Mouse (Mus musculus): Measurements from ENCODE around the gene Soat2. TPM values are rescaled to one million over a fixed set of nuclear protein-coding genes. Genes with fewer than 3 reads are reported as not detected.

The Soat2 gene
- polyA plus RNA-seq, 1 experiment from 2014 or later, result 0.08 TPM

DNA sequence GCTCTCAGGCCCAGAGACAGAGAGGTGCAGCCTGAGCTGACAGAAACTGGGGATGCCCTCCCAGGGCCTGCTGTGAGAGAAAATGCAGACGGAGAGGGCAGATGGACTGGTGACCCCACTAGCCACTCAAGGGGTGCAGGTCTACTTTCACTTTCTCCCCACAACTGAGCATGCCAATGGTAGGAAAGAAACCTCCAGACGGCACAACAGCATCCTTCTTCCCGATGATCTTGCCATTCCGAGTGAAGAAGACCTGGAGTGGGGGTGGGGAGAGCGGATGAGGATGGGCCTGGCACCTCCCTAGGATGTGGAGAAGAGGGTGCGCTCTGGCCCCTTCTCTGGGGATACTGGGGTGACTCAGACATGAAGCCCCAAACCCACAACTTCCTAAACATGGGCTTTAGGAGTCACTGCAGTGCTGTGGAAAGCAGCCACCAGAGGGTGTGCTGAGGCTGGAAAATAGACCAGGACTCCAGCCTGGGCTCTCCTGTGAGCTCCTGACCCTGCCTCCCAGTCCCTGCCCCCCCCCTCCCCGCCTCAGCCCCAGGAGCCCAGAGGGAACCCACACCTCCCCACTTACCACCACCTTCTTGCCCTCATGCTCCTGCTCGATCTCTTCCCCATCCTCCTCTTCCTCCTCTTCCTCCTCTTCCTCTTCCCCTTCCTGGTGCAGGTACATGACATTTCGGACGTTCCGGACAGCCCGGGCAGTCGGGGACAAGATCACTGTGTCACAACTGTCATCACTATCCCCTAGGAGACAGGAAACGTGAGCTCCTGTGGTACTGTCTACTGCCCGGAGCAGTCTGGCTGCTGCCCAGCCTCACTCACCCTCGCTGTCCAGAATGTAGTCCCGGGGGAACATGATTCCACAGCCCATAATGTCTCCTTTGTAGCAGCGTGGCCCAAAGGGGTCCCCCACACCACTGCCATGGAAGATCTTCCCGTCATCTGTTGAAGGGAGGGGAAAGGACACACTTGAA lies 32.6 kb upstream of the Soat2 start:
- H3K27me3 ChIP-seq, result no peaks in the 10 kb centered on the region
- no peaks in the 10 kb centered on the region for H3K9me3 ChIP-seq
- 0 out of 2 replicates have a peak, but pooled peaks have one; percentile 9 for ATAC-seq (ENCODE audit: low FRiP score)
- H3K27ac ChIP-seq, result peak overlapping the region; percentile 68; the same call in 1 of the 2 replicates
- peaks cover 6% of the 10 kb centered on the region; the same call in 1 of the 2 replicates for H3K4me1 ChIP-seq
- no peak overlapping the region for H3K9ac ChIP-seq
- peaks cover 65% of the 10 kb centered on the region for H3K36me3 ChIP-seq (replicated peaks)
- WGBS, result 80% methylated on average over 19 of the region's 19 CpGs
- H3K4me3 ChIP-seq (replicated peaks), result no peak overlapping the region
- no peak overlapping the region for H3K4me2 ChIP-seq

DNA sequence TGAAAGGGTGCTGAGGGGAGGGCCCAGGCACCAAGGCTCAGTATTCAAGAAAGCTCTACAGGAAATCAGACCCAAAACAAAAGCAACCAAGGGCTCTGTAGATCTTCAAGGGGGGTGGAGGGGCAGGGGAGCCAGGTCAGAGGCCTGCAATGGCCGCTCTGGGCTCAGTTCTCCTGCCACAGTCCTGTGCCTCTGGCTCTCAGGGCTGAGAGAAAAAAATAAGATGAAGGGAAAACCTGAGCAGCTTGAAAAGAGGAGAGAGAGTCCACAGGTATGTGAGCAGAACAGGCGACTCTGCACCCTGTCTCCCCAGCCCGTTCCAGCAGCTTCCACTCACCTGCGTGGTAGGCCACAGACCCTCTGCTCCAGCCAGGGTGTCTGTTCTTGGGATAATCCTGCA lies 31.7 kb upstream of the Soat2 start:
- peaks cover 6% of the 10 kb centered on the region; the same call in 1 of the 2 replicates for H3K4me1 ChIP-seq
- WGBS, result 79% methylated on average over 4 of the region's 4 CpGs
- H3K9me3 ChIP-seq, result no peaks in the 10 kb centered on the region
- H3K9ac ChIP-seq, result no peak overlapping the region
- ATAC-seq (ENCODE audit: low FRiP score), result no peak
- H3K27ac ChIP-seq, result 0 out of 2 replicates have a peak overlapping the region, but pooled peaks have one; percentile 25
- H3K4me2 ChIP-seq, result no peak overlapping the region
- no peak overlapping the region for H3K4me3 ChIP-seq (replicated peaks)
- H3K36me3 ChIP-seq (replicated peaks), result peaks cover 67% of the 10 kb centered on the region
- H3K27me3 ChIP-seq, result no peaks in the 10 kb centered on the region

DNA sequence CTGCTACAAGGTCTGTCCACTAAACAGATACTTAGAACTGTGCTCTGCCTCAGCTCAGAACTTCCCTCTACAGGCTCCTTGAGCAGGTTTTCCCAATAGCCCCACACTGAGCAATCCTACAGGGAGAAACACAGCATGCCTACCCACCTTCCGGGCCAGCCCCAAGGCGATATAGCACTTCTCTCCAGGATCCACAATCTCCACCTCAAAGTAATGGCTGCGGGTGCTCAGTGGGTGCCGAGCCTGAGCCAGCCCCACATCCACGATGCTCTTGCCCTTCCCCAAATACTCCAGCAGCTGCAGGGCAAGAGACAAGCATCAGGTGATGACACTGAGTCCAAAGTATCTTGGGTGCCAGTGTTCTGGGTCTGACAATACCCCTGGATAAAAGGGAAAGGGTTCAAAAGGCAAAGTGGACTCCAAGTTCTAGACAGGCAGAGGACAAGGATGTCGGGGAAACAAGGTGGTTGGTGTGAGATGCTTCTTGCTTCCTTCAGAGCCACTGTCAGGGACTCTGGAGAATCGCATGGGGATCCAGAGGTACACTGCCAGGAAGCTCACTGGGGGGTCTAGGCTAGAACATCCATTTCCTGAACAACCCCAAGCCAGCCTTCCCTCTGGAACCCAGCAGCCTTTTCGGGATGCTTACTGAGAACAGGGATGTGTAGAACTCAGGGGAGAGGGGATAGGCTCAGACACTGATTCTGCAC lies 31.1 kb upstream of the Soat2 start:
- Histone ChIP-seq H3K4me2 (no peak overlapping the region), H3K36me3 (replicated peaks) (peaks cover 68% of the 10 kb centered on the region), H3K4me1 (peaks cover 6% of the 10 kb centered on the region; the same call in 1 of the 2 replicates), H3K4me3 (replicated peaks) (no peak overlapping the region), H3K9me3 (no peaks in the 10 kb centered on the region), H3K9ac (no peak overlapping the region), H3K27ac (no peak overlapping the region), H3K27me3 (no peaks in the 10 kb centered on the region)
- no peak for ATAC-seq (ENCODE audit: low FRiP score)
- 81% methylated on average over 8 of the region's 8 CpGs for WGBS

DNA sequence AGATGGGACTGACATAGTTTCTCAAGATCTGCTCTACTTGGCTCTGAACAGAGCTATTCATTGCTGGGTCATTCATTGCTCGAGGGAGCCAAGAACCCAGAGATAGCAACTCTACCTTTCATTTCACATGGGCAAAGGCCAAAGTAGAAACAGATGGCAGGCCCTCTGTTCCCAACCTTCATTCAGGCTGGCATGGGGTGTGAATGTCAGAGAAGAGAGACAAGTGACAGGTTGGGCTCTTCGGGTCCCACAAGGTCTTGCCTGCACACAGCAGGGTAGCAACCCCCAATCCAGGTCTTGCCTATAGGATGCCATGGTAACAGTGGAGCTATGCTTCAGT lies 30.5 kb upstream of the Soat2 start:
- ATAC-seq (ENCODE audit: low FRiP score), result no peak

DNA sequence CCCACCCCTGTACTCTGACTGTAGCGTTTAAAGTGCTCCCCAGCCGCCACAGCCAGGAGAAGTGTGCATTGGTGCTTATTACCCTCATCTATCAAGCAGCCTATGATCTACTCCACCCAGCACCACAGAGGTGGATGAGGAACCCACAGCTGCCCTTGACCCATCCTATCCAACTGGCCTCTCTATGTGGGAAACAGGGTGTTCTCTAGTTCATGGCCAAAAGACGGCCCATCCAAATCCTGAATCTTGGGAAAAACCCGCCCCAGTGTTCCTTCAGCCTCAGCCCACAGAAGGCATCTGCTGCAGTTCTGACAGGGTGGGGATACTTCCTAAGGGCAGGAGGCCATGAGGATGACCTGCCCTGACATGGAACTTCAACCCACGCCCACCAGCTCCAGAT lies 29.8 kb upstream of the Soat2 start:
- peaks cover 76% of the 10 kb centered on the region for H3K36me3 ChIP-seq (replicated peaks)

More for the DNA sequence above, 30.5 kb upstream of the Soat2 start:
- 78% methylated on average over 2 of the region's 2 CpGs for WGBS
- Histone ChIP-seq H3K27ac (no peak overlapping the region), H3K4me1 (peaks cover 6% of the 10 kb centered on the region; the same call in 1 of the 2 replicates), H3K4me3 (replicated peaks) (no peak overlapping the region), H3K36me3 (replicated peaks) (peaks cover 74% of the 10 kb centered on the region), H3K9ac (no peak overlapping the region), H3K9me3 (no peaks in the 10 kb centered on the region), H3K27me3 (no peaks in the 10 kb centered on the region), H3K4me2 (no peak overlapping the region)

DNA sequence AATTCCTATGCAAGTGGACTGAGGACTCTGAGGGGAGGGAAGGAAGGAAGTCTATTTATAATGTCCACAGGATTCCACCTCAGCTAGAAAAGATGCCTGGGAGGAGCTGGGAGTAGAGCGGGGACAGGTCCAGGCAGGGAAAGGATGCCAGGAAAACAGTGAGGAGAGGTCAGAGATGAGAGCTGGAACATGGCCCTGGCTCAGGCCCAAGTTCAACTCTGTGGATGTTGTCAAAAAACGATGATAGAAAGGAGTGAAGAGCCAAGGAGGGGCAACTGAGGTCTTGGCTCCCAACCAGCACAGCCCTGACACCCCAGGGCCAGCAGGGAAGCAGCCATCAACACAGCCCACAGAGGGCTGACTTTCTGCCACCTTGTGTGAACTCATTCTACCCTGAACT lies 24.0 kb upstream of the Soat2 start:
- H3K4me2 ChIP-seq, result no peak overlapping the region
- H3K27ac ChIP-seq, result no peak overlapping the region
- no peak overlapping the region for H3K9ac ChIP-seq
- no peaks in the 10 kb centered on the region for H3K27me3 ChIP-seq
- WGBS, result 82% methylated on average over 2 of the region's 2 CpGs
- H3K36me3 ChIP-seq (replicated peaks), result peaks cover 83% of the 10 kb centered on the region
- H3K4me1 ChIP-seq, result no peaks in the 10 kb centered on the region
- no peak overlapping the region for H3K4me3 ChIP-seq (replicated peaks)
- H3K9me3 ChIP-seq, result no peaks in the 10 kb centered on the region
- ATAC-seq (ENCODE audit: low FRiP score), result no peak

More for the DNA sequence above, 29.8 kb upstream of the Soat2 start:
- Histone ChIP-seq H3K4me3 (replicated peaks) (no peak overlapping the region), H3K27me3 (no peaks in the 10 kb centered on the region), H3K9ac (no peak overlapping the region), H3K9me3 (no peaks in the 10 kb centered on the region), H3K4me2 (no peak overlapping the region), H3K27ac (no peak overlapping the region), H3K4me1 (peaks cover 6% of the 10 kb centered on the region; the same call in 1 of the 2 replicates)
- ATAC-seq (ENCODE audit: low FRiP score), result no peak
- 85% methylated on average over 5 of the region's 5 CpGs for WGBS

DNA sequence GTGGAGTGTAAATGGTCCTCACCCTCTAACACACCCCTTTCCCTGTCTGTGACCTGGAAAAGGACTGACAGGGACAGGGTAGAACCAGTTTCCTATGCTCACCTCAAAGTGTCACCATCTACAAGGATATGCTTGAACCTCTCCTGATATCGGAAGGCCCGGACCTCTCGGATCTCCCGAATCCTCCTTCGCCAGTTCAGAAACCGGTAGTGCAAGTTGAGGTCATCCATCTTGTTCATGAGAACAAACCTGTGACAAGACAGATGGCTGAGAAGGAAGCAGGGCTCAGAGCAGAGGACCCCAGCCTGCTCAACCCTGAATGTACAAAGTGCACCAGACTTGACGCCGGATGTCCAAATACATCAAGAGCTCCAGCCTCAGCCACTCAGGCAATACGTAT lies 17.0 kb upstream of the Soat2 start:
- H3K9ac ChIP-seq, result no peak overlapping the region
- H3K4me1 ChIP-seq, result peaks cover 19% of the 10 kb centered on the region
- H3K9me3 ChIP-seq, result no peaks in the 10 kb centered on the region
- WGBS, result 95% methylated on average over 9 of the region's 9 CpGs
- peaks cover 51% of the 10 kb centered on the region for H3K36me3 ChIP-seq (replicated peaks)
- no peak for ATAC-seq (ENCODE audit: low FRiP score)
- H3K4me3 ChIP-seq (replicated peaks), result no peak overlapping the region
- H3K27me3 ChIP-seq, result no peaks in the 10 kb centered on the region
- no peak overlapping the region for H3K4me2 ChIP-seq
- no peak overlapping the region for H3K27ac ChIP-seq

DNA sequence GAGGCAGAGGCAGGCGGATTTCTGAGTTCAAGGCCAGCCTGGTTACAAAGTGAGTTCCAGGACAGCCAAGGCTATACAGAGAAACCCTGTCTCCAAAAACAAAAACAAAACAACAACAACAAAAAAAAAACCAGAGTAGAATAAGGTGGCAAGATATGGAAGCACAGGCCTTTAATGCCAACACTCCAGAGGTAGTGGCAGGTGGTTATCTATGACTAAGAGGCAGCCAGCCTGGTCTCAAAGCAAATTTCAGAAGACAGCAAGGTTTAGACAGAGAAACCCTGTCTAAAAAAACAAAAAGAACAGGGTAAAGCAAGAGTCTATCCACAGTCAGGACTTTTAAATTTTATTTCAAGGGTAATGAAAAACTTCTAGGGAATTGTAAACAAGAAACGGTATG lies 15.6 kb upstream of the Soat2 start:
- no peaks in the 10 kb centered on the region for H3K9me3 ChIP-seq
- H3K27ac ChIP-seq, result no peak overlapping the region
- ATAC-seq (ENCODE audit: low FRiP score), result no peak
- peak overlapping the region; percentile 74; the same call in 1 of the 2 replicates for H3K4me2 ChIP-seq
- peaks cover 37% of the 10 kb centered on the region for H3K36me3 ChIP-seq (replicated peaks)
- H3K27me3 ChIP-seq, result no peaks in the 10 kb centered on the region
- WGBS, result 93% methylated on average over 2 of the region's 2 CpGs
- no peak overlapping the region for H3K9ac ChIP-seq
- peaks cover 19% of the 10 kb centered on the region for H3K4me1 ChIP-seq
- peak overlapping the region; percentile 82 for H3K4me3 ChIP-seq (replicated peaks)

DNA sequence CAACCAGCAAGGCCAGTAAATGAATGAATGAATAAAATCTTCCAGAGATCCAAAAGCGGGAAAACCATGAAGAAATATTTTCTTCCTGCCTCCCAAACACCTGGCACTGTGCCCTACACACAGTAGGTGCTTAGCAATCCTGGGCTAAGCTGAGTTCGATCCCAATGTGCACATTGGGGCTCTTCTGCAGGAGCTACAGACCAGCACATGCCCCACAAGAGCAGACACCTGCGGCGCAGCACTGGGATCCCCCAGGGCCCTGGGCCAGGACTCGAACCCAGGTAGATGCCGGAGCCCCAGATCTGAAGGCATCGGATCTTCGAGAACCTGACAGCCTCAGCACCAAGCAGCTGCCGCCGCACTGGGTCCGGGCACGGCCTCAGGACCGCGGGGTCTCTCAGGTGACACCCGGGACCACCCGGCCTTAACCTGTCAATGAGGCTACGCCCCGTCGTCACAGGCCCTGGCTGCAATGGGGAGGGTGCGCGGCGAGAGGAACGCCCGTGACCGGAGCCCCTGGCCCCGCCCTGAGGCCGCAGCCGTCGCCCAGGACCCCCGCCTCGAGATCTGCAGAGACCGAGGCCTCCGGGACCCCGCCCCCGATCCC lies 14.7 kb upstream of the Soat2 start:
- H3K27me3 ChIP-seq, result no peaks in the 10 kb centered on the region
- H3K4me3 ChIP-seq (replicated peaks), result peak overlapping the region; percentile 82
- H3K27ac ChIP-seq, result peak overlapping the region; percentile 79
- peaks cover 28% of the 10 kb centered on the region for H3K36me3 ChIP-seq (replicated peaks)
- 3% methylated on average over 35 of the region's 35 CpGs for WGBS
- H3K4me1 ChIP-seq, result peaks cover 19% of the 10 kb centered on the region
- H3K9me3 ChIP-seq, result no peaks in the 10 kb centered on the region
- peak overlapping the region; percentile 85 for H3K9ac ChIP-seq
- H3K4me2 ChIP-seq, result peak overlapping the region; percentile 74
- peak; percentile 72; the same call in 1 of the 2 replicates for ATAC-seq (ENCODE audit: low FRiP score)

DNA sequence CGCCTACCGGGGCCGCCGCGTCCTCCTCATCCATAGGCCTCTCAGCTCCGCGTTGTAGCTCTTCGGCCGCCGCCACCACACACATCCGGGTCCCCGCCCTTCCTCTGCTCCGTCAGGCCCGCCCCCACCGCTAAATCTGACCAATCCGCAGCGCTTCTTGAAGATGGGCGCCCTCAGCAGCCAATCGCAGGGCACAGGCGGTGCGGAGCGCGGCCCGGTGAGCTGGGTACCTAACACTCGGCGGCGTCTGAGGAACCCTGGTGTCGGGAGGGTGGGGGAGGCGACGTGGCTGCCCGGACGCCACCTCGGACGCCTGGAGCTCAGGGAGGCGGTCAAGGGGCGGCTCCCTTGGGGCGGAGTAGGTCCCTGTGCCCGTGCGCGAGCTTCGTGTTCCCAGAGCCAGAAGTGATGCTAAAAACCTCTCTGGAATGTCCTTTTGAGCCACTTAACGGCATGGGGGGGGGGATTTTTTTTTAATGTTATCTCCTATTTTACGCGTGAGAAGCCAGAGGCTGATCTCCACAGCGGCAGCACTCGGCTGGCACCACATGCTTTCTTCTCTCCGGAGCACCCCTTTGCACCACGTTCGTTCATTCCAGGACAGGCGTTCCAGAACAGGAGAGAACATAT lies 14.1 kb upstream of the Soat2 start, which contains the start of gene Spryd3:
Gene Spryd3, minus strand, starts transcription at position 106 of the 630 bp plus-strand sequence.
- peak; percentile 100 for ATAC-seq (ENCODE audit: low FRiP score)
- under 1% methylated on average over 50 of the region's 50 CpGs for WGBS
- Histone ChIP-seq H3K4me3 (replicated peaks) (peak within 1 kb of the TSS; percentile 82), H3K36me3 (replicated peaks) (peaks cover 22% of the 10 kb centered on the region), H3K4me2 (peak within 1 kb of the TSS; percentile 74), H3K9ac (peak within 1 kb of the TSS; percentile 85), H3K27me3 (no peaks in the 10 kb centered on the region), H3K27ac (peak within 1 kb of the TSS; percentile 79), H3K9me3 (no peaks in the 10 kb centered on the region), H3K4me1 (peaks cover 19% of the 10 kb centered on the region)

DNA sequence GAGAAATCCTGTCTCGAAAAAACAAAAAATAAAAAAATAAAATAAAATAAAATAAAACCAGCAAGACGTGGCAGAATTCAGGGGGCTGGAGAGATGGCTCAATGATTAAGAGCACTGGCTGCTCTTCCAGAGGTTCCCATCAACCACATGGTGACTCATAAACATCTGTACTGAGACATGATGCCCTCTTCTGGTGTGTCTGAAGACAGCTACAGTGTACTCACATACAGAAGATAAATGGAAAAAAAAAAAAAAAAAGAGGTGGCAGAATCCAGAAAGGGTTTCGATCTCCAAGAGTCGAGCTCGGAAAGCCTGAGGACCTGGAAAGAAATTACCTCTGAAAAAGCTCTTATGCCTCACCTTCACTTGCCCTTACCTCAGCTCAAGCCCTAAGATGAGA lies 9.2 kb upstream of the Soat2 start:
- H3K4me1 ChIP-seq, result peaks cover 14% of the 10 kb centered on the region; the same call in 1 of the 2 replicates
- no peaks in the 10 kb centered on the region for H3K9me3 ChIP-seq
- no peak overlapping the region for H3K4me3 ChIP-seq (replicated peaks)
- ATAC-seq (ENCODE audit: low FRiP score), result no peak
- no peak overlapping the region for H3K4me2 ChIP-seq
- H3K27ac ChIP-seq, result no peak overlapping the region
- H3K9ac ChIP-seq, result no peak overlapping the region
- no peaks in the 10 kb centered on the region for H3K36me3 ChIP-seq (replicated peaks)
- H3K27me3 ChIP-seq, result peaks cover 46% of the 10 kb centered on the region
- WGBS, result 92% methylated on average over 5 of the region's 5 CpGs

All from forebrain, embryonic 12.5 days (tissue).